In the genomic region with DNA sequence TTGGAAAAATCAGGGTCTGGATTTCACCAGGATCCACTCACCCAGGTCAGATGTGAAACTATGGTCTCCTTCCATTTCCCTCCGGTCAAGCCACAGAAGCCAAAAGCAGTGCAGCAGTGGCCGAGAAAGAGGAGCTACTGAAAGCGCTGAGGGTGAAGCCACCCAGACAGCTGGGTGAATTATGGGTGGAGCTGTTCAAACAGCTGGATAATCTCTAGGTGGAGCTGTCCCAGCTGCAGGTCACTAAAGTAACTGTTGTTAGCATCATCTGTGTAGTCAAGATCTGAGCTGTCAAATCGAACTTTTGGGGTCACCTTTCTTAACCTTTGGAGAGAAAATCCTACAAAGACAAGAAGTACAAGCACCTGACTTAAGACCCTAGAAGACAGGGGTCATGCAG, we compare ENCODE assay signal across 11 mouse cellular contexts. TPM values are rescaled to one million over a fixed set of nuclear protein-coding genes. Genes with fewer than 3 reads are reported as not detected.
DNase-seq lines count a peak whose midpoint lies in the region; ATAC-seq and TF ChIP-seq lines count a peak whose summit lies in the region.
"Had no signal": no experiment of that assay in that cellular context is flagged by ENCODE, and none has a peak within 500 bp of the region (broad histone marks: within the 10 kb centered on the region; RNA-seq: fewer than 3 reads in every experiment).

No protein-coding gene starts in this region.

- 76% methylated on average over 4 of the region's 4 CpGs for WGBS in hindbrain, embryonic 14.5 days
- 79% methylated on average over 4 of the region's 4 CpGs for WGBS in hindbrain, embryonic 13.5 days
- 46% methylated on average over 4 of the region's 4 CpGs for WGBS in liver, embryonic 13.5 days (ENCODE audit: insufficient replicate concordance)
- WGBS in liver, embryonic 12.5 days (ENCODE audit: insufficient replicate concordance): 48% methylated on average over 4 of the region's 4 CpGs
- WGBS in bone marrow, adult 2 months: 60% methylated on average over 4 of the region's 4 CpGs
- 53% methylated on average over 4 of the region's 4 CpGs for WGBS in liver, postnatal 0 days (ENCODE audit: insufficient replicate concordance)
- WGBS in forebrain, embryonic 14.5 days: 78% methylated on average over 4 of the region's 4 CpGs

- no peak for TF ChIP-seq EP300 in liver, postnatal 0 days (IDR thresholded peaks at IDR 0.05; ENCODE audit: low read depth)

- no peaks in the 10 kb centered on the region for H3K4me1 ChIP-seq in hindbrain, embryonic 14.5 days (replicated peaks; ENCODE audit: control insufficient read depth, insufficient read depth, low read length)
- H3K4me1 ChIP-seq in hindbrain, embryonic 13.5 days (replicated peaks): 0 out of 2 replicates have a peak, but pooled peaks cover 10% of the 10 kb centered on the region
- peaks cover 15% of the 10 kb centered on the region for H3K4me1 ChIP-seq in liver, embryonic 13.5 days (replicated peaks)
- H3K4me1 ChIP-seq in liver, embryonic 12.5 days: peaks cover 21% of the 10 kb centered on the region
- peaks cover 5% of the 10 kb centered on the region for H3K4me1 ChIP-seq in bone marrow, adult 2 months (ENCODE audit: control insufficient read depth, insufficient read depth, low read length)
- H3K4me1 ChIP-seq in liver, postnatal 0 days (ENCODE audit: insufficient read depth): no peaks in the 10 kb centered on the region; the same call in 1 of the 2 replicates
- H3K4me1 ChIP-seq in forebrain, embryonic 14.5 days (ENCODE audit: control insufficient read depth, insufficient read depth, low read length): no peaks in the 10 kb centered on the region

- H3K9ac ChIP-seq in hindbrain, embryonic 14.5 days: no peak overlapping the region
- no peak overlapping the region for H3K9ac ChIP-seq in hindbrain, embryonic 13.5 days
- H3K9ac ChIP-seq in liver, embryonic 13.5 days: peak overlapping the region; percentile 23; the same call in 1 of the 2 replicates
- H3K9ac ChIP-seq in liver, embryonic 12.5 days: no peak overlapping the region
- H3K9ac ChIP-seq in liver, postnatal 0 days (replicated peaks): no peak overlapping the region; the same call in 1 of the 2 replicates
- H3K9ac ChIP-seq in forebrain, embryonic 14.5 days (ENCODE audit: low read length): no peak overlapping the region

- no peak for TF ChIP-seq POLR2A in bone marrow, adult 2 months (IDR thresholded peaks at IDR 0.05; ENCODE audit: borderline replicate concordance, control insufficient read depth, low read depth, low read length)

- no peaks in the 10 kb centered on the region for H3K36me3 ChIP-seq in hindbrain, embryonic 14.5 days (replicated peaks; ENCODE audit: control insufficient read depth, insufficient read depth)
- peaks cover 3% of the 10 kb centered on the region; the same call in 1 of the 2 replicates for H3K36me3 ChIP-seq in hindbrain, embryonic 13.5 days
- no peaks in the 10 kb centered on the region for H3K36me3 ChIP-seq in liver, embryonic 13.5 days
- H3K36me3 ChIP-seq in liver, embryonic 12.5 days: 0 out of 2 replicates have a peak, but pooled peaks cover 3% of the 10 kb centered on the region
- no peaks in the 10 kb centered on the region; the same call in 1 of the 2 replicates for H3K36me3 ChIP-seq in liver, postnatal 0 days (replicated peaks; ENCODE audit: insufficient read depth, low read length)
- H3K36me3 ChIP-seq in forebrain, embryonic 14.5 days (ENCODE audit: control insufficient read depth, insufficient read depth, low read length): no peaks in the 10 kb centered on the region
- H3K36me3 ChIP-seq: midbrain, embryonic 10.5 days had no signal

- peak overlapping the region; percentile 41; the same call in 1 of the 2 replicates for H3K27ac ChIP-seq in hindbrain, embryonic 14.5 days
- H3K27ac ChIP-seq in hindbrain, embryonic 13.5 days: no peak overlapping the region
- no peak overlapping the region; the same call in 1 of the 2 replicates for H3K27ac ChIP-seq in liver, embryonic 13.5 days
- no peak overlapping the region for H3K27ac ChIP-seq in liver, embryonic 12.5 days
- peak overlapping the region; percentile 88 for H3K27ac ChIP-seq in bone marrow, adult 2 months (ENCODE audit: control insufficient read depth, insufficient read depth, low read depth, low read length, poor library complexity)
- H3K27ac ChIP-seq in liver, postnatal 0 days (ENCODE audit: low read depth): peak overlapping the region; percentile 62
- no peak overlapping the region for H3K27ac ChIP-seq in forebrain, embryonic 14.5 days (ENCODE audit: low read depth, low read length)
- H3K27ac ChIP-seq: midbrain, embryonic 10.5 days had no signal

- no peaks in the 10 kb centered on the region for H3K27me3 ChIP-seq in hindbrain, embryonic 14.5 days (ENCODE audit: control insufficient read depth, insufficient read depth, low read length)
- no peaks in the 10 kb centered on the region for H3K27me3 ChIP-seq in hindbrain, embryonic 13.5 days
- H3K27me3 ChIP-seq in liver, embryonic 13.5 days: no peaks in the 10 kb centered on the region
- no peaks in the 10 kb centered on the region for H3K27me3 ChIP-seq in liver, embryonic 12.5 days (replicated peaks)
- no peaks in the 10 kb centered on the region for H3K27me3 ChIP-seq in liver, postnatal 0 days (ENCODE audit: insufficient read depth, low read length)
- H3K27me3 ChIP-seq in forebrain, embryonic 14.5 days (replicated peaks; ENCODE audit: control insufficient read depth, insufficient read depth, low read length): no peaks in the 10 kb centered on the region

- no peak for TF ChIP-seq CTCF in bone marrow, adult 2 months (IDR thresholded peaks at IDR 0.05; ENCODE audit: control insufficient read depth, insufficient read depth, low read length)
- TF ChIP-seq CTCF in liver, postnatal 0 days (IDR thresholded peaks at IDR 0.05; ENCODE audit: low read depth): no peak

- ATAC-seq in hindbrain, embryonic 14.5 days (ENCODE audit: low FRiP score): no peak
- no peak for ATAC-seq in hindbrain, embryonic 13.5 days (ENCODE audit: low FRiP score)
- no peak for ATAC-seq in liver, embryonic 13.5 days (ENCODE audit: low read depth)
- ATAC-seq in liver, embryonic 12.5 days: no peak
- ATAC-seq in liver, postnatal 0 days: peak; percentile 40; the same call in 1 of the 2 replicates
- no peak for ATAC-seq in forebrain, embryonic 14.5 days

- DNase-seq in hindbrain, embryonic 14.5 days (ENCODE audit: low spot score): no peak
- DNase-seq in liver, embryonic 13.5 days: no peak
- DNase-seq in liver, postnatal 0 days: no peak
- no peak for DNase-seq in forebrain, embryonic 14.5 days (ENCODE audit: low spot score)
- DNase-seq: cerebellum, adult 11 months; layer of hippocampus, postnatal 36 days had no signal

- H3K4me2 ChIP-seq in hindbrain, embryonic 14.5 days (replicated peaks): no peak overlapping the region
- no peak overlapping the region for H3K4me2 ChIP-seq in hindbrain, embryonic 13.5 days
- H3K4me2 ChIP-seq in liver, embryonic 13.5 days: no peak overlapping the region
- H3K4me2 ChIP-seq in liver, embryonic 12.5 days: no peak overlapping the region
- no peak overlapping the region; the same call in 1 of the 2 replicates for H3K4me2 ChIP-seq in liver, postnatal 0 days (ENCODE audit: low read depth, low read length)
- H3K4me2 ChIP-seq in forebrain, embryonic 14.5 days (ENCODE audit: low read length): no peak overlapping the region

- H3K9me3 ChIP-seq in hindbrain, embryonic 14.5 days (ENCODE audit: control insufficient read depth, low read length): no peaks in the 10 kb centered on the region
- no peaks in the 10 kb centered on the region for H3K9me3 ChIP-seq in hindbrain, embryonic 13.5 days
- no peaks in the 10 kb centered on the region for H3K9me3 ChIP-seq in liver, embryonic 13.5 days (replicated peaks)
- H3K9me3 ChIP-seq in liver, embryonic 12.5 days (replicated peaks): no peaks in the 10 kb centered on the region
- no peaks in the 10 kb centered on the region for H3K9me3 ChIP-seq in liver, postnatal 0 days (ENCODE audit: low read length)
- H3K9me3 ChIP-seq in forebrain, embryonic 14.5 days (replicated peaks; ENCODE audit: control insufficient read depth, low read length): no peaks in the 10 kb centered on the region
- H3K9me3 ChIP-seq: midbrain, embryonic 10.5 days had no signal

- no peak overlapping the region for H3K4me3 ChIP-seq in hindbrain, embryonic 14.5 days (replicated peaks; ENCODE audit: low read length)
- no peak overlapping the region for H3K4me3 ChIP-seq in hindbrain, embryonic 13.5 days
- H3K4me3 ChIP-seq in liver, embryonic 13.5 days (replicated peaks): no peak overlapping the region
- no peak overlapping the region for H3K4me3 ChIP-seq in liver, embryonic 12.5 days
- H3K4me3 ChIP-seq in bone marrow, adult 2 months (replicated peaks; ENCODE audit: control insufficient read depth, low read depth, low read length): no peak overlapping the region
- H3K4me3 ChIP-seq in liver, postnatal 0 days (ENCODE audit: low read depth, low read length): no peak overlapping the region
- H3K4me3 ChIP-seq in forebrain, embryonic 14.5 days (ENCODE audit: low read depth, low read length): no peak overlapping the region
- H3K4me3 ChIP-seq: erythroblast, embryonic 14.5 days; midbrain, embryonic 10.5 days had no signal

RNA-seq across cellular contexts. Expression of gene Kif3b, which starts 7.2 kb away (rescaled TPM):
- polyA plus RNA-seq in hindbrain, embryonic 14.5 days (2014; fragmentation: Nextera tagmentation; extraction: Ambion mirVana): 17.3 and 21.2 TPM in 2 replicates
- 16.2 and 16.9 TPM in 2 replicates for polyA plus RNA-seq in hindbrain, embryonic 13.5 days (2015; fragmentation: Nextera tagmentation; extraction: Ambion mirVana)
- polyA plus RNA-seq in liver, embryonic 13.5 days (2015; fragmentation: Nextera tagmentation; extraction: Ambion mirVana): 1.8 and 2.2 TPM in 2 replicates
- 2.7 and 2.9 TPM in 2 replicates for polyA plus RNA-seq in liver, embryonic 12.5 days (2016; fragmentation: Nextera tagmentation; extraction: Ambion mirVana)
- 6.3 and 10.9 TPM in 2 replicates for polyA plus RNA-seq in bone marrow, adult 2 months (2011; ENCODE audit: insufficient read depth, insufficient read length, low replicate concordance, missing spikeins)
- 1.3 and 1.7 TPM in 2 replicates for polyA plus RNA-seq in liver, postnatal 0 days (2015; fragmentation: Nextera tagmentation; extraction: Ambion mirVana)
- 14.2 and 15.8 TPM in 2 replicates for polyA plus RNA-seq in forebrain, embryonic 14.5 days (2014; fragmentation: Nextera tagmentation; extraction: Ambion mirVana)

RNA-seq across cellular contexts. Expression of gene Asxl1, which starts 47.2 kb away (rescaled TPM):
- 14.2 and 15.2 TPM in 2 replicates for polyA plus RNA-seq in hindbrain, embryonic 14.5 days (2014; fragmentation: Nextera tagmentation; extraction: Ambion mirVana)
- polyA plus RNA-seq in hindbrain, embryonic 13.5 days (2015; fragmentation: Nextera tagmentation; extraction: Ambion mirVana): 10.2 and 10.4 TPM in 2 replicates
- 5.6 and 5.9 TPM in 2 replicates for polyA plus RNA-seq in liver, embryonic 13.5 days (2015; fragmentation: Nextera tagmentation; extraction: Ambion mirVana)
- polyA plus RNA-seq in liver, embryonic 12.5 days (2016; fragmentation: Nextera tagmentation; extraction: Ambion mirVana): 12.2 and 12.5 TPM in 2 replicates
- polyA plus RNA-seq in bone marrow, adult 2 months (2011; ENCODE audit: insufficient read depth, insufficient read length, low replicate concordance, missing spikeins): 35.7 and 56.2 TPM in 2 replicates
- polyA plus RNA-seq in liver, postnatal 0 days (2015; fragmentation: Nextera tagmentation; extraction: Ambion mirVana): 5.1 and 5.7 TPM in 2 replicates
- 13.6 and 13.7 TPM in 2 replicates for polyA plus RNA-seq in forebrain, embryonic 14.5 days (2014; fragmentation: Nextera tagmentation; extraction: Ambion mirVana)

RNA-seq across cellular contexts. Expression of gene Pofut1, which starts 57.1 kb away (rescaled TPM):
- polyA plus RNA-seq in hindbrain, embryonic 14.5 days (2014; fragmentation: Nextera tagmentation; extraction: Ambion mirVana): 5.3 and 6.3 TPM in 2 replicates
- polyA plus RNA-seq in hindbrain, embryonic 13.5 days (2015; fragmentation: Nextera tagmentation; extraction: Ambion mirVana): 5.5 and 6.3 TPM in 2 replicates
- polyA plus RNA-seq in liver, embryonic 13.5 days (2015; fragmentation: Nextera tagmentation; extraction: Ambion mirVana): 3.3 and 3.5 TPM in 2 replicates
- polyA plus RNA-seq in liver, embryonic 12.5 days (2016; fragmentation: Nextera tagmentation; extraction: Ambion mirVana): 3.6 and 4.3 TPM in 2 replicates
- 8.2 and 12.6 TPM in 2 replicates for polyA plus RNA-seq in bone marrow, adult 2 months (2011; ENCODE audit: insufficient read depth, insufficient read length, low replicate concordance, missing spikeins)
- polyA plus RNA-seq in liver, postnatal 0 days (2015; fragmentation: Nextera tagmentation; extraction: Ambion mirVana): 1.4 and 1.7 TPM in 2 replicates
- 4.0 and 5.5 TPM in 2 replicates for polyA plus RNA-seq in forebrain, embryonic 14.5 days (2014; fragmentation: Nextera tagmentation; extraction: Ambion mirVana)

RNA-seq across cellular contexts. Expression of gene Plagl2, which starts 57.2 kb away (rescaled TPM):
- polyA plus RNA-seq in hindbrain, embryonic 14.5 days (2014; fragmentation: Nextera tagmentation; extraction: Ambion mirVana): 6.4 and 8.7 TPM in 2 replicates
- 7.2 and 8.1 TPM in 2 replicates for polyA plus RNA-seq in hindbrain, embryonic 13.5 days (2015; fragmentation: Nextera tagmentation; extraction: Ambion mirVana)
- polyA plus RNA-seq in liver, embryonic 13.5 days (2015; fragmentation: Nextera tagmentation; extraction: Ambion mirVana): 13.6 and 19.5 TPM in 2 replicates
- polyA plus RNA-seq in liver, embryonic 12.5 days (2016; fragmentation: Nextera tagmentation; extraction: Ambion mirVana): 24.4 and 26.8 TPM in 2 replicates
- polyA plus RNA-seq in bone marrow, adult 2 months (2011; ENCODE audit: insufficient read depth, insufficient read length, low replicate concordance, missing spikeins): 8.8 and 10.8 TPM in 2 replicates
- 4.3 and 4.4 TPM in 2 replicates for polyA plus RNA-seq in liver, postnatal 0 days (2015; fragmentation: Nextera tagmentation; extraction: Ambion mirVana)
- 9.0 and 9.2 TPM in 2 replicates for polyA plus RNA-seq in forebrain, embryonic 14.5 days (2014; fragmentation: Nextera tagmentation; extraction: Ambion mirVana)

Comparison
In these comparisons a context has a peak if more than half of its experiments do, and no peak if none do; other contexts are left out.
1. H3K27ac ChIP-seq: peak in hindbrain, embryonic 14.5 days (single experiment), bone marrow, adult 2 months (single experiment) and liver, postnatal 0 days (single experiment); none in hindbrain, embryonic 13.5 days (single experiment), liver, embryonic 13.5 days (single experiment), liver, embryonic 12.5 days (single experiment) and forebrain, embryonic 14.5 days (single experiment).